Mouse (Mus musculus): ENCODE measurements around the gene Fam71f1. TPM values are rescaled to one million over a fixed set of nuclear protein-coding genes. Genes with fewer than 3 reads are reported as not detected.
"Not testable (repeated sequence)": the region's sequence is repeated elsewhere in the genome, so short reads cannot be mapped to it uniquely, and the experiment has no call there.

Fam71f1 gene
- polyA plus RNA-seq, 1 experiment from 2014 or later, result 0.15 TPM

DNA sequence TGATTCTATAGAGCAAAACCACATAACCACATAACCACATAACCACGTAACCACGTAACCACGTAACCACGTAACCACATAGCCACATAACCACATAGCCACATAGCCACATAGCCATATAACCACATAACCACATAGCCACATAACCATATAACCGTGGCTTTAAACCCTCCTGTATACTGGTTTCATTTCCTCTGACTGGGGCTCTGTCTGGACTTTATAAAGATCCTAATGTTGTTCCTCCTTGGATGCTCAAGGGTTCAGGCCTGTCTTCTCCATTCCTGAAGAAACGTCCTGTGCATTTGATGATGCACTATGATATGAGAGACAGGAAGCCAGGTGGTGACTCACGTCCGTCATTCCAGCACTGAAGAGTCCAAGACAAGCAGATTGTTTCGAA lies 8.0 kb downstream of the Fam71f1 start:
- no peaks in the 10 kb centered on the region for H3K4me1 ChIP-seq (ENCODE audit: control insufficient read depth in 2 of 2, insufficient read depth in 2 of 2, low read length in 2 of 2)
- 77% methylated on average over 9 of the region's 9 CpGs for WGBS
- H3K27me3 ChIP-seq (ENCODE audit: control insufficient read depth, insufficient read depth, low read length), result no peaks in the 10 kb centered on the region
- no peak overlapping the region for H3K27ac ChIP-seq (replicated peaks in 1 of 2; ENCODE audit: control insufficient read depth in 1 of 2, insufficient read depth in 1 of 2, low read depth in 2 of 2, low read length in 2 of 2)
- H3K9me3 ChIP-seq (ENCODE audit: control insufficient read depth, low read length), result no peaks in the 10 kb centered on the region
- no peak for ATAC-seq (ENCODE audit: insufficient number of reproducible peaks, insufficient read depth, low FRiP score, low read depth)
- no peak overlapping the region for H3K4me3 ChIP-seq (ENCODE audit: control insufficient read depth in 1 of 2, insufficient read depth in 1 of 2, low read depth in 1 of 2, low read length in 2 of 2)
- no peak overlapping the region for H3K9ac ChIP-seq (ENCODE audit: low read length)
- no peak overlapping the region for H3K4me2 ChIP-seq (ENCODE audit: low read length)
- no peaks in the 10 kb centered on the region for H3K36me3 ChIP-seq (ENCODE audit: control insufficient read depth, insufficient read depth, low read length)

DNA sequence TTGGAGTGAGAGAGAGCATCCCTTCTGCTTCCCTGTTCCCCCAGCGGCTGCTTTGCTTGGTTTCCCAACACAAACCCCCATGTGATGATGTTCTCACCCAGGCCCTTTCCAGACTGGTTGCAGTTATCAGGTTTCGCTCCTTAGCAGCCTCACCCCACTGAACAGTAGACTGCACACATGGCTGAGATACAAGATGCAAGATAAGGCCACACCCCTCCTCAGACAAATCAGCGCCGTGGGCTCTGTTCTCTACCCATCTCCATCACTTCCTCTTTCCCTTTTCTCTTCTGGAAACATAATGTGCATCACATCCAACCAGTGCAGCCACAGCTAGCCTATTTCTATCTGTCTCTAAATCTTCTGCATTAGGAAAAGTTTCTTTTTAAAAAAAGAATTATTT lies 10.6 kb downstream of the Fam71f1 start:
- no peak overlapping the region for H3K4me3 ChIP-seq (ENCODE audit: control insufficient read depth in 1 of 2, insufficient read depth in 1 of 2, low read depth in 1 of 2, low read length in 2 of 2)
- H3K36me3 ChIP-seq (ENCODE audit: control insufficient read depth, insufficient read depth, low read length), result no peaks in the 10 kb centered on the region
- no peak overlapping the region for H3K4me2 ChIP-seq (ENCODE audit: low read length)
- no peak for ATAC-seq (ENCODE audit: insufficient number of reproducible peaks, insufficient read depth, low FRiP score, low read depth)
- no peaks in the 10 kb centered on the region for H3K27me3 ChIP-seq (ENCODE audit: control insufficient read depth, insufficient read depth, low read length)
- no peak overlapping the region for H3K27ac ChIP-seq (replicated peaks in 1 of 2; ENCODE audit: control insufficient read depth in 1 of 2, insufficient read depth in 1 of 2, low read depth in 2 of 2, low read length in 2 of 2)
- WGBS, result 29% methylated on average over 4 of the region's 4 CpGs
- H3K9me3 ChIP-seq (ENCODE audit: control insufficient read depth, low read length), result no peaks in the 10 kb centered on the region
- H3K9ac ChIP-seq (ENCODE audit: low read length), result no peak overlapping the region
- no peaks in the 10 kb centered on the region for H3K4me1 ChIP-seq (ENCODE audit: control insufficient read depth in 2 of 2, insufficient read depth in 2 of 2, low read length in 2 of 2)

DNA sequence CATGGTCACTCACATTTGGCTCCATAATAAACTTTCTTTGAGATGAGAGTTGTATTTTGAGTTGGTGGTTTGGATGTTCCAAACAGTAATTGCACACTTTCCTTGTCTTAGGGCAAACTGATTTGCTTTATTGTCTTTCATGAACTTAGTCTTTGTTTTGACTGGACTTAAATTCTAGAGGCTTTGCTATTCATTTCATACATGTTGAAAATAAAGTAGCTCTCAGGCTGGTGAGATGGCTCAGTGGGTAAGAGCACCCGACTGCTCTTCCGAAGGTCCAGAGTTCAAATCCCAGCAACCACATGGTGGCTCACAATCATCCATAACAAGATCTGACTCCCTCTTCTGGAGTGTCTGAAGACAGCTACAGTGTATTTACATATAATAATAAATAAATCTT lies 27.6 kb downstream of the Fam71f1 start:
- H3K4me1 ChIP-seq (ENCODE audit: control insufficient read depth in 2 of 2, insufficient read depth in 2 of 2, low read length in 2 of 2), result peaks cover 3 to 21% of the 10 kb centered on the region in 2 experiments; a peak in 3 of 4 replicates
- WGBS, result 90% methylated on average over 2 of the region's 2 CpGs

DNA sequence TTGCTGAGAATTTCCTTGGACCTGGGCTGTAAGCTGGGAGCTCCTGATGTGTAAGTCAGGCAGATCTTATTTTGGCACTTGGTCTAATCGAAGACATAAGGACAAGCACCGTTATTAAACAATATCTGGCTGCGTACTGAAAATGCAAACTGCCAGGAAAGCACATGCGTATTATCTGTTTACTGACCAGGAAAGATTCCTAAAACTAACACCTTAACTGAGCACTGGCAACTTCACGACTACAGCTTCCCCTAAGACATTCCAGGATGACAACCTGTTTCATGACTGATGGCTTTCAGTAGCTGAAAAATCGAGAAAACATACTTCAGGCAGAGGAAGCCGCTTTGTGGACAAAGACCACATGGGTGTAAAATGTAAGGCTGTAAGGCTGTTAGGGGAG lies 28.2 kb downstream of the Fam71f1 start:
- no peaks in the 10 kb centered on the region for H3K36me3 ChIP-seq (ENCODE audit: control insufficient read depth, insufficient read depth, low read length)
- 42% methylated on average over 7 of the region's 7 CpGs for WGBS
- peak overlapping the region; percentile 66 for H3K9ac ChIP-seq (ENCODE audit: low read length)
- H3K27ac ChIP-seq (replicated peaks in 1 of 2; ENCODE audit: control insufficient read depth in 1 of 2, insufficient read depth in 1 of 2, low read depth in 2 of 2, low read length in 2 of 2), result peak overlapping the region; percentile 80 to 98
- H3K9me3 ChIP-seq (ENCODE audit: control insufficient read depth, low read length), result no peaks in the 10 kb centered on the region
- H3K4me2 ChIP-seq (ENCODE audit: low read length), result peak overlapping the region; percentile 66
- peaks cover 3 to 27% of the 10 kb centered on the region in 2 experiments; a peak in 3 of 4 replicates for H3K4me1 ChIP-seq (ENCODE audit: control insufficient read depth in 2 of 2, insufficient read depth in 2 of 2, low read length in 2 of 2)
- H3K27me3 ChIP-seq (ENCODE audit: control insufficient read depth, insufficient read depth, low read length), result no peaks in the 10 kb centered on the region
- no peak for ATAC-seq (ENCODE audit: insufficient number of reproducible peaks, insufficient read depth, low FRiP score, low read depth)
- H3K4me3 ChIP-seq (ENCODE audit: control insufficient read depth in 1 of 2, insufficient read depth in 1 of 2, low read depth in 1 of 2, low read length in 2 of 2), result peak overlapping the region; percentile 69 to 81

More for the DNA sequence above, 27.6 kb downstream of the Fam71f1 start:
- not testable (repeated sequence) for H3K36me3 ChIP-seq (ENCODE audit: control insufficient read depth, insufficient read depth, low read length); H3K4me3 ChIP-seq (ENCODE audit: control insufficient read depth in 1 of 2, insufficient read depth in 1 of 2, low read depth in 1 of 2, low read length in 2 of 2); H3K27me3 ChIP-seq (ENCODE audit: control insufficient read depth, insufficient read depth, low read length); H3K27ac ChIP-seq (replicated peaks in 1 of 2; ENCODE audit: control insufficient read depth in 1 of 2, insufficient read depth in 1 of 2, low read depth in 2 of 2, low read length in 2 of 2); H3K9ac ChIP-seq (ENCODE audit: low read length); H3K9me3 ChIP-seq (ENCODE audit: control insufficient read depth, low read length); ATAC-seq (ENCODE audit: insufficient number of reproducible peaks, insufficient read depth, low FRiP score, low read depth); H3K4me2 ChIP-seq (ENCODE audit: low read length)

DNA sequence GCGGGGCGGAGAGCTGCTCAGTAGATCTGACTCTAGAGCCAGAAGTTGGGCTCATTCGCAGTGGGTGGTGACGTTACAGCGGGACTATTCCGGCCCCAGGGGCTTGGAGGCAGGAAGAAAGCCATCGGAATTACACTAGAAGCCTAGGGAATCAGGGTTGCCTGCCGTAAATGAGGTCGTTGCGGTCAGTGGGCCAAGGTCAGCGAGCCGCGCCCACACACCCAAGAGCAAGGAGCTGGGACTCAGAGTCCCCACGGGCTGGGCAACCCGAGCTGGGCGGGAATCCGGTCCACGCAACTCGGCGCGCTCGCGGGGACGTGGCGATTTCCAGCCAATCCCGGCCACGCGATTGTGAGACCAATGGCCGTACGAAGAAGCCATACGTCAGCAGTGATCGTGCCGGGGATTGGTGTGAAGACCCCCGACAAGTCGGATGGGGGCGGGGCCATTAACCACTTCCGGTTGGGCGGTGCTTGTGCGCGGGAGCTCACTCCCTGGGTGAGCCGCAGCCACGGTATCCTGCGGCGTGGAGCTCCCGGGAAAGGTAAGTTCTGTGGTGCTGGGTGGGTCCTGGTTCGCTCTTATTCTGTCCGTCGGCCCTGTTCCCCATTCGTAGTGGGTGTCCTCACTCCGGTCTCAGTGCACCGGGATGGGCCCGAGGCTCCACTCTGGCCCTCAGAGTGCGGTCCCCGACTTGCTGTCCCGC lies 28.9 kb downstream of the Fam71f1 start, which contains the start of gene Calu:
Gene Calu (plus strand): TSS at position 405 of the 706 bp plus-strand sequence.
- under 1% methylated on average over 55 of the region's 55 CpGs for WGBS
- H3K27me3 ChIP-seq (ENCODE audit: control insufficient read depth, insufficient read depth, low read length), result no peaks in the 10 kb centered on the region
- H3K4me2 ChIP-seq (ENCODE audit: low read length), result peak within 1 kb of the TSS; percentile 75
- peak; percentile 99 for ATAC-seq (ENCODE audit: insufficient number of reproducible peaks, insufficient read depth, low FRiP score, low read depth)
- H3K4me1 ChIP-seq (ENCODE audit: control insufficient read depth in 2 of 2, insufficient read depth in 2 of 2, low read length in 2 of 2), result peaks cover 6 to 34% of the 10 kb centered on the region in 2 experiments
- H3K9me3 ChIP-seq (ENCODE audit: control insufficient read depth, low read length), result no peaks in the 10 kb centered on the region
- no peaks in the 10 kb centered on the region for H3K36me3 ChIP-seq (ENCODE audit: control insufficient read depth, insufficient read depth, low read length)
- peak within 1 kb of the TSS; percentile 81 to 88 for H3K4me3 ChIP-seq (ENCODE audit: control insufficient read depth in 1 of 2, insufficient read depth in 1 of 2, low read depth in 1 of 2, low read length in 2 of 2)
- H3K9ac ChIP-seq (ENCODE audit: low read length), result peak within 1 kb of the TSS; percentile 89
- H3K27ac ChIP-seq (replicated peaks in 1 of 2; ENCODE audit: control insufficient read depth in 1 of 2, insufficient read depth in 1 of 2, low read depth in 2 of 2, low read length in 2 of 2), result peak within 1 kb of the TSS; percentile 82 to 98

DNA sequence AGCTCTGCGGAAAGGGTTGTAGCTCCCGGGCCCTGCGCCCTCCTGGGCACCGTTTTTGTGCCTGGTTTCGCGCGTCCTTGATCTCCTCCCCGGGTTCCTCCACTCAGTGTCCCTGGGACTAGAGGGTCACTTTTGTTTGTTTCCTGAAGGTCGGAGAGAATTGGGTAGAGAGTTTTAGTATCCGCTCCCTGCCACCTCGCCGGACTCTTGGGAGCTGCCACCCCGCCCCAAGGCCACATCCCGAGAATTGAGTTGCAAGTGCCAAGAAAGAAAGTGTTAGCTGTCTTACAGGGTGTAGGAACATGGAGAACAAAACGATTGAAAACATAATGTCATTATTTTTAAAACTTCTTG lies 29.4 kb downstream of the Fam71f1 start:
- H3K27ac ChIP-seq (replicated peaks in 1 of 2; ENCODE audit: control insufficient read depth in 1 of 2, insufficient read depth in 1 of 2, low read depth in 2 of 2, low read length in 2 of 2), result peak overlapping the region; percentile 82 to 88
- H3K4me1 ChIP-seq (ENCODE audit: control insufficient read depth in 2 of 2, insufficient read depth in 2 of 2, low read length in 2 of 2), result peaks cover 9 to 39% of the 10 kb centered on the region in 2 experiments
- no peaks in the 10 kb centered on the region for H3K9me3 ChIP-seq (ENCODE audit: control insufficient read depth, low read length)
- H3K4me2 ChIP-seq (ENCODE audit: low read length), result peak overlapping the region; percentile 75
- peak overlapping the region; percentile 81 to 88 for H3K4me3 ChIP-seq (ENCODE audit: control insufficient read depth in 1 of 2, insufficient read depth in 1 of 2, low read depth in 1 of 2, low read length in 2 of 2)
- 0% methylated on average over 15 of the region's 15 CpGs for WGBS
- peak; percentile 43 for ATAC-seq (ENCODE audit: insufficient number of reproducible peaks, insufficient read depth, low FRiP score, low read depth)
- H3K36me3 ChIP-seq (ENCODE audit: control insufficient read depth, insufficient read depth, low read length), result no peaks in the 10 kb centered on the region
- no peaks in the 10 kb centered on the region for H3K27me3 ChIP-seq (ENCODE audit: control insufficient read depth, insufficient read depth, low read length)
- peak overlapping the region; percentile 89 for H3K9ac ChIP-seq (ENCODE audit: low read length)

DNA sequence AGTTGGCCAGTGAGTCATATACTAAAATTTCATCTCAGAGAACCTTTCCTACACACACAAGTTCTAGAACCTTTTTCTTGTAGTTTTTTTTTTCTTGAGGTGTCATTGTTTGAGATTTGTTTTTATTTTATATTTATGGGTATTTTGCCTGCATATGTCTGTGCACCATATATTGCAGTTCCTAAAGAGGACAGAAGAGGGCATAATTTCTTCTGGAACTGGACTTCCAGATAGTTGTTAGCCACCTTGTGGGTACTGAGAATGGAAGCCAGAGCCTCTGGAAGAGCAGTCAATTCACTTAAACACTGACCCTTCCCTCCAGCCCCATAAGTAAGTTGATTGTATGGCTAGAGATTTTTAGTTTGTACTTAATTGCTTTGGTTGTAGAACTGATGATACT lies 32.7 kb downstream of the Fam71f1 start:
- Histone ChIP-seq H3K4me1 (ENCODE audit: control insufficient read depth in 2 of 2, insufficient read depth in 2 of 2, low read length in 2 of 2) (peaks cover 12 to 50% of the 10 kb centered on the region in 2 experiments), H3K4me2 (ENCODE audit: low read length) (no peak overlapping the region), H3K9ac (ENCODE audit: low read length) (no peak overlapping the region), H3K9me3 (ENCODE audit: control insufficient read depth, low read length) (no peaks in the 10 kb centered on the region), H3K4me3 (ENCODE audit: control insufficient read depth in 1 of 2, insufficient read depth in 1 of 2, low read depth in 1 of 2, low read length in 2 of 2) (no peak overlapping the region), H3K27me3 (ENCODE audit: control insufficient read depth, insufficient read depth, low read length) (no peaks in the 10 kb centered on the region), H3K36me3 (ENCODE audit: control insufficient read depth, insufficient read depth, low read length) (peaks cover 7% of the 10 kb centered on the region), H3K27ac (replicated peaks in 1 of 2; ENCODE audit: control insufficient read depth in 1 of 2, insufficient read depth in 1 of 2, low read depth in 2 of 2, low read length in 2 of 2) (no peak overlapping the region)
- no peak for ATAC-seq (ENCODE audit: insufficient number of reproducible peaks, insufficient read depth, low FRiP score, low read depth)

DNA sequence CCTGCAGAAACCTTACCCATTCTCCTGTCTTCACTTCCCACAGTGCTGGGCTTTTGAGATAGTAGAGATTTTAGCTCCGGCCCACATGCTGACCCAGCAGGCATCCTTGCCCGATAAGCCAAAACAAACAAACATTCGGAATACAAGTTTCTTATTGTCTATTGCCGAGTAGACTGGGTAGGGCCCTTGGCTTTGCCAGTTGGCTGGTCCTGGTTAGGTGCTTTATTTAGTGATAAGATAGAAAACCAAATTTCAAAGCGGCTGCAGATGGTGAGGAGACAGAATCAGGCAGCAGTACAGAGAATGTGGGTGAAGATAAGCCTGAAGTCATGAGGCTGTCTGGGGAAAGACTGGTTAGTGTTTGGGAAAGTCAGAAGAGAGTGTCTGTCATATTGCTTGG lies 33.9 kb downstream of the Fam71f1 start:
- Histone ChIP-seq H3K36me3 (ENCODE audit: control insufficient read depth, insufficient read depth, low read length) (peaks cover 19% of the 10 kb centered on the region), H3K27ac (replicated peaks in 1 of 2; ENCODE audit: control insufficient read depth in 1 of 2, insufficient read depth in 1 of 2, low read depth in 2 of 2, low read length in 2 of 2) (peak overlapping the region; percentile 44 to 73), H3K9ac (ENCODE audit: low read length) (peak overlapping the region; percentile 26), H3K4me2 (ENCODE audit: low read length) (peak overlapping the region; percentile 53), H3K4me1 (ENCODE audit: control insufficient read depth in 2 of 2, insufficient read depth in 2 of 2, low read length in 2 of 2) (peaks cover 12 to 53% of the 10 kb centered on the region in 2 experiments), H3K4me3 (ENCODE audit: control insufficient read depth in 1 of 2, insufficient read depth in 1 of 2, low read depth in 1 of 2, low read length in 2 of 2) (peak overlapping the region in 1 of 2 experiments; percentile 2; a peak in 1 of 4 replicates), H3K27me3 (ENCODE audit: control insufficient read depth, insufficient read depth, low read length) (no peaks in the 10 kb centered on the region), H3K9me3 (ENCODE audit: control insufficient read depth, low read length) (no peaks in the 10 kb centered on the region)
- 5% methylated on average over 5 of the region's 5 CpGs for WGBS
- no peak for ATAC-seq (ENCODE audit: insufficient number of reproducible peaks, insufficient read depth, low FRiP score, low read depth)
